Mouse (Mus musculus) forebrain, embryonic 14.5 days (tissue): ENCODE data around the gene Tbc1d8. TPM values are rescaled to one million over a fixed set of nuclear protein-coding genes. Genes with fewer than 3 reads are reported as not detected.

ENCODE experiments used
- ATAC-seq: fragments of 200-750 bp; cut with Nextera tagmentation; 2 replicates; pipeline ENCODE4 v1.8.0; 2017; ENCODE audit warnings: mild to moderate bottlenecking, moderate library complexity
- DNase-seq: peaks from one replicate; pipeline ENCODE4 v3.0.0-alpha.2; 2015; ENCODE audit warnings: low spot score
- H3K27ac ChIP-seq: fragments of 300-500 bp; sonication (generic); 2 replicates; pipeline ENCODE4 v1.5.1; 2014; ENCODE audit warnings: low read depth, mild to moderate bottlenecking, control low read depth, low read length, moderate library complexity
- H3K27me3 ChIP-seq: fragments of 300-500 bp; sonication (generic); replicated peaks from 2 replicates; pipeline ENCODE4 v1.6.1; 2014; ENCODE audit warnings: low read length, control low read depth, mixed read lengths; ENCODE audit not compliant: control insufficient read depth, insufficient read depth
- H3K36me3 ChIP-seq: fragments of 300-500 bp; sonication (generic); 2 replicates; pipeline ENCODE4 v1.6.1; 2014; ENCODE audit warnings: low read length, control low read depth; ENCODE audit not compliant: control insufficient read depth, insufficient read depth
- H3K4me1 ChIP-seq: fragments of 300-500 bp; sonication (generic); 2 replicates; pipeline ENCODE4 v1.6.1; 2014; ENCODE audit warnings: antibody characterized with exemption, low read length, control low read depth; ENCODE audit not compliant: control insufficient read depth, insufficient read depth
- H3K4me2 ChIP-seq: fragments of 300-500 bp; sonication (generic); 2 replicates; pipeline ENCODE4 v1.6.1; 2014; ENCODE audit warnings: mild to moderate bottlenecking, control low read depth, low read length
- H3K4me3 ChIP-seq: fragments of 300-500 bp; sonication (generic); 2 replicates; pipeline ENCODE4 v1.5.1; 2014; ENCODE audit warnings: low read depth, low read length, control low read depth
- H3K9ac ChIP-seq: fragments of 300-500 bp; sonication (generic); 2 replicates; pipeline ENCODE4 v1.6.1; 2014; ENCODE audit warnings: mild to moderate bottlenecking, low read length, control low read depth, moderate library complexity
- H3K9me3 ChIP-seq: fragments of 300-500 bp; sonication (generic); replicated peaks from 2 replicates; pipeline ENCODE4 v1.6.1; 2016; ENCODE audit warnings: low read length, control low read depth, mixed read lengths; ENCODE audit not compliant: control insufficient read depth
- WGBS: fragments of 180-500 bp; shearing (Covaris S2); extraction: QIAGEN DNeasy Blood & Tissue Kit; methylation state at CpG from one replicate; pipeline ENCODE4 v1.1.7; 2014; 5-methylcytosine and 5-hydroxymethylcytosine counted together
- polyA plus RNA-seq: library from polyadenylated mRNA; unstranded; fragments of >200 nt; fragmentation: Nextera tagmentation; extraction: Ambion mirVana; gene quantifications from 2 replicates; pipeline ENCODE4 v1.2.1, GENCODE M21; 2014

Tbc1d8 gene
- polyA plus RNA-seq, 1 experiment from 2014 or later = 4.7 TPM

GRCm38 (mm10) chr1:39455350-39456023 is 23.1 kb downstream of the Tbc1d8 start:
- Histone ChIP-seq H3K4me1 (no peaks in the 10 kb centered on the region), H3K9me3 (no peaks in the 10 kb centered on the region), H3K27me3 (no peaks in the 10 kb centered on the region), H3K9ac (no peak overlapping the region), H3K27ac (no peak overlapping the region), H3K4me3 (no peak overlapping the region), H3K4me2 (no peak overlapping the region), H3K36me3 (no peaks in the 10 kb centered on the region)
- DNase-seq = no peak
- 93% methylated on average over 23 of the region's 23 CpGs for WGBS
- no peak for ATAC-seq

DNA sequence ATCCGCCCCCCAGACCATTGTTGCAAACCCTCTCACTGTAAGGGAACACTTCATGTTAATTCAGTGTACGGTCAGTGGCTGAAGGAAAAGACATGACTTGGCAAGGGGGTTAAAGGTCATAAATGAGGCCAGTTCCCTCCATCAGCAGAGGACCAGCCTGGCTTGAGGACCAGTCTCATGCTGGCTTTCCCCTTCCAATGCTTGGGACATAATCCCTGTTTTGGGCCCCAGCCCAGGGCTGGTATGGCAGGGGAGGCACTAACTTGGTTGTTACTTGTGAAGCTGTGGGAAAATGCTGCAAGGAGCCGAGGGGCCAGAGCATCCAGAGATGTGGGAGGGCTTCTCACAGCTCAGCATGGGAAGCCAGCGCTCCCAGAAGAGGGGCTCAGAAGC is 23.8 kb downstream of the Tbc1d8 start:
- ATAC-seq (no peak), DNase-seq (no peak)
- no peak overlapping the region for H3K4me2 ChIP-seq
- no peak overlapping the region for H3K4me3 ChIP-seq
- H3K9me3 ChIP-seq = no peaks in the 10 kb centered on the region
- no peak overlapping the region for H3K27ac ChIP-seq
- H3K27me3 ChIP-seq = no peaks in the 10 kb centered on the region
- no peaks in the 10 kb centered on the region for H3K36me3 ChIP-seq
- WGBS = 82% methylated on average over 4 of the region's 4 CpGs
- no peak overlapping the region for H3K9ac ChIP-seq
- no peaks in the 10 kb centered on the region for H3K4me1 ChIP-seq

GRCm38 (mm10) chr1:39454108-39454782 is 24.3 kb downstream of the Tbc1d8 start:
- WGBS = 90% methylated on average over 9 of the region's 9 CpGs
- DNase-seq (no peak), ATAC-seq (no peak)
- Histone ChIP-seq H3K9ac (no peak overlapping the region), H3K9me3 (no peaks in the 10 kb centered on the region), H3K27ac (no peak overlapping the region), H3K4me2 (no peak overlapping the region), H3K36me3 (no peaks in the 10 kb centered on the region), H3K27me3 (no peaks in the 10 kb centered on the region), H3K4me3 (no peak overlapping the region), H3K4me1 (no peaks in the 10 kb centered on the region)

DNA sequence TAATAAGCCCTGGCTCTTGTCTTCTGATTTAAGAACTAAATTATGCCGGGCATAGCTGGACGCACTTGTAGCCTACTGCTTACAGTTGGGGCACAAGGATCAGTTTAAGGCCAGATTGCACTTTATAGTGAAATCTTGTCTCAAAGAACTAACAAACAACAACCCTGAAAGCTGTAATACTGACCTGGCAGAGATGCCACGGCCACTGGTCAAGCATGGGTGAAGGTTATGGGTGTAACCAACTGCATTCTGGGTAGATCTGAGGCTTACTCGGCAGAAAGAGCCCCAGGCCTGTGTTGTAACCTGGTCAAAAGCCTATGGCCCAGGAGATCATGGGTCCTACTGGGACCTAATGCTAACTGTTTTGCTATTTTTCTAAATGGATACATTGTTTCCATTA is 26.4 kb downstream of the Tbc1d8 start:
- Histone ChIP-seq H3K4me2 (no peak overlapping the region), H3K9me3 (no peaks in the 10 kb centered on the region), H3K27ac (no peak overlapping the region), H3K4me3 (no peak overlapping the region), H3K9ac (no peak overlapping the region), H3K4me1 (no peaks in the 10 kb centered on the region), H3K27me3 (no peaks in the 10 kb centered on the region), H3K36me3 (no peaks in the 10 kb centered on the region)
- 86% methylated on average over 4 of the region's 4 CpGs for WGBS
- ATAC-seq = no peak
- no peak for DNase-seq

DNA sequence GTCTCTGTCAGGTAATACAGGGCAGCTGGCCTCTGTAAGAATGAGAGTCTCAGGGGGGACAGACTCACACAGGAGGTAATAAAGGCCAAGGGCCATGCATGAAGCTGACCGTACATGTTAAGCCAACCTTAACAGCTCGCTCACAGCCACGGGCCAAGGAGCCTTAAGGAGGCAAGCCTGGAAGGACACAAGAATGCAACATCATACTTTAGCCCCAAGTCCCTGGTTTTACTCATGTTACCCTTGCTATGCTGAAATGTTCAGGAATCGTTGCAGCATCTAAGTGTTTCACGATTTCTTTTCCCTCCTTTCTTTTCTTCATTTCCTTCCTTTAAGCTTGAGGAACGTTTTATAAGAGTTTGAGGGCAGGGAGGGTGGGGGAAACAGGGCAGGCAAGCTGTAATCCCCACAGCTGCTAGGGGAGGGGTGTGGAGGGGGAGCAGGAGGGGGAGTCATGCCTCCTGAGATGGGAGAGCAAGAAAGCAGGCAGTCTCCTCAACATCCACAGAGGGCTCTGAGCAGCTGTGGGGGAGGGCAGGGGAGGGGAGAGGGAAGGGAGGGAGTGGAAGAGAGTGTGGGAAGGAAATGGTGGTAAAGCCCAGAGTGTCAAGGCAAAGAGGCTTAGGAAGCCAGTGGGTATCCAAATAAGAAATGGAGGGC is 28.4 kb downstream of the Tbc1d8 start:
- Histone ChIP-seq H3K27me3 (no peaks in the 10 kb centered on the region), H3K4me2 (no peak overlapping the region), H3K9me3 (no peaks in the 10 kb centered on the region), H3K36me3 (no peaks in the 10 kb centered on the region), H3K9ac (no peak overlapping the region), H3K4me3 (no peak overlapping the region), H3K4me1 (peaks cover 9% of the 10 kb centered on the region; the same call in 1 of the 2 replicates), H3K27ac (no peak overlapping the region)
- ATAC-seq (no peak), DNase-seq (no peak)
- WGBS = 70% methylated on average over 6 of the region's 6 CpGs

DNA sequence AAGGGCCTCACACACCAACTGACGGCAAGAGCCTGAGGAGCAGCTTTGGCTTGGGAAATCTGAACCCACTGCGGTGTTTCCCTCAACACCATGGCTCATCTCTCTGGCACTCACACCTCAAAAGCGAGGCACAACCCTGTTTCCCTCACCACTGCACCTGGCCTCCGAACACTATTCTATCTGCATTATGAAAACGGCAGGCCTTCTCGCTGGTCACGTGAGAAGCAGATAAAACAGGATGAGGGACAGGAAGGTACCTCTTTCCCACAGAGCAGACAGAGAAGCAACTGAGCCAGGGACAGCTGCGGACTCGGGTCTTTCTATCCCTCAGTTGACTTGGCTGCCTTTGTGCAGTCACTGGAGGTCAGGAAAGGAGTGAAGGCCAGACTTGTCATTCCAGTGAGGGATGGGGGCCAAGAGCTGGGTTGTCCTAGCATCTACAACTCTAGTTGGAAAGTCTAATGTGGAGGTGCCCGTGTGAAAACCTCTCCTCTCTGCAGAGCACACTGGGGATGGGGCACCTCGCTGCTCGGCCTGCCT is 29.2 kb downstream of the Tbc1d8 start:
- no peaks in the 10 kb centered on the region for H3K36me3 ChIP-seq
- no peak overlapping the region for H3K4me2 ChIP-seq
- peaks cover 9% of the 10 kb centered on the region; the same call in 1 of the 2 replicates for H3K4me1 ChIP-seq
- no peaks in the 10 kb centered on the region for H3K27me3 ChIP-seq
- WGBS = 85% methylated on average over 12 of the region's 12 CpGs
- no peak overlapping the region for H3K27ac ChIP-seq
- no peak for ATAC-seq
- no peaks in the 10 kb centered on the region for H3K9me3 ChIP-seq
- no peak for DNase-seq
- H3K4me3 ChIP-seq = no peak overlapping the region
- no peak overlapping the region for H3K9ac ChIP-seq

GRCm38 (mm10) chr1:39448819-39449218 is 29.7 kb downstream of the Tbc1d8 start:
- Histone ChIP-seq H3K4me3 (no peak overlapping the region), H3K4me2 (no peak overlapping the region), H3K4me1 (peaks cover 11% of the 10 kb centered on the region; the same call in 1 of the 2 replicates), H3K36me3 (no peaks in the 10 kb centered on the region), H3K9me3 (no peaks in the 10 kb centered on the region), H3K9ac (no peak overlapping the region), H3K27me3 (no peaks in the 10 kb centered on the region), H3K27ac (no peak overlapping the region)
- ATAC-seq = no peak
- 97% methylated on average over 5 of the region's 5 CpGs for WGBS
- no peak for DNase-seq

DNA sequence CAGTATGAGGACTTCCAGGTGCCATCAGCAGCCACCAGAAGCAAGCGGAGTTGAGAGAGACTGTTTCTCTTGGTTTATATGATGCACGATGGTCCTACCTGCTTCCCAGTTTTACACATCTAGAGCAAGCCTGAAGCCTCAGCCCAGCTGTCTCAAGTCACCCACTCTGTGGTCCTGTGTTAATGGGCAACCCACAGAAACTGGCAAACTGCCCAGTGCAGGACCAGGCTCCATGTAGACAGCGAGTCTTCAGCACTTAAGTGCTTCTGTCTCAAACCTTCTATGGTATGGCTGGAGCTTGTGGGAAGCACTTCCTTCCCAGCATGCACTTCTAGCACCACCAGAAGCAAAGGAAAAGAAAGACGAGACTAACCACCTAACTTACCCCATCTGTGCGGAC is 30.3 kb downstream of the Tbc1d8 start:
- H3K9ac ChIP-seq = no peak overlapping the region
- 91% methylated on average over 5 of the region's 5 CpGs for WGBS
- H3K4me2 ChIP-seq = no peak overlapping the region
- ATAC-seq = no peak
- no peak overlapping the region for H3K27ac ChIP-seq
- no peaks in the 10 kb centered on the region for H3K27me3 ChIP-seq
- H3K36me3 ChIP-seq = no peaks in the 10 kb centered on the region
- peaks cover 15% of the 10 kb centered on the region for H3K4me1 ChIP-seq
- H3K4me3 ChIP-seq = no peak overlapping the region
- H3K9me3 ChIP-seq = no peaks in the 10 kb centered on the region
- DNase-seq = no peak

DNA sequence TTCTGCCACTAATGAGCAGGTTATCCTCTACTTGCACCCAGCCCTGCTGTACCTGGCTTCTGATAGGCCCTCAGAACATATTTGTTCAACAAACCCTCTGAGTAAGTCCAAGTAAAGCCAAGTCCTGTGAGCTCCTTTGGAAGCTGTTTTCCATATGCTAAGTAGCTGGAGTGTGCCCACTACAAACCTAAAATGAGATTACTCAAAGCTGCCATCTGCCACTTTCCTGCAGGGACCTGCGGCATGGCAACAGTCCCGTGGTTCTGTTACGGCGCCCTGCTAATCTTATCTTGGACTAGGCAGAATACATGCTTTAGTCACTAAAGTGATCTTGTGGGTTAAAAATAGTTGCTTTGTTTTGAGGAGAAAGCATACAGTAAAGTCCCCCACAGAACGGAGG is 32.4 kb downstream of the Tbc1d8 start:
- H3K4me3 ChIP-seq = no peak overlapping the region
- no peak overlapping the region for H3K4me2 ChIP-seq
- H3K4me1 ChIP-seq = peaks cover 16% of the 10 kb centered on the region
- H3K9ac ChIP-seq = no peak overlapping the region
- WGBS = 57% methylated on average over 5 of the region's 5 CpGs
- peak; percentile 56 for ATAC-seq
- no peaks in the 10 kb centered on the region for H3K27me3 ChIP-seq
- no peaks in the 10 kb centered on the region for H3K9me3 ChIP-seq
- DNase-seq = peak; percentile 64
- H3K27ac ChIP-seq = peak overlapping the region; percentile 44; the same call in 1 of the 2 replicates
- H3K36me3 ChIP-seq = no peaks in the 10 kb centered on the region
